Mouse (Mus musculus): ENCODE data around the gene Efhd2. TPM values are rescaled to one million over a fixed set of nuclear protein-coding genes. Genes with fewer than 3 reads are reported as not detected.

The Efhd2 gene
- total RNA-seq, 1 experiment = 9.2 TPM

GRCm38 (mm10) chr4:141869436-141870215 is 5.1 kb downstream of the Efhd2 start:
- TF ChIP-seq ZC3H11A (IDR thresholded peaks at IDR 0.05; ENCODE audit: borderline replicate concordance, low read depth, low read length) = no peak
- no peaks in the 10 kb centered on the region for H3K9me3 ChIP-seq (ENCODE audit: control insufficient read depth, insufficient read depth, low read depth, low read length)
- H3K4me1 ChIP-seq (ENCODE audit: control insufficient read depth in 2 of 2, insufficient read depth in 2 of 2, low read length in 2 of 2, poor library complexity in 1 of 2) = peaks cover 3 to 16% of the 10 kb centered on the region in 2 experiments; a peak in 1 of 4 replicates
- no peak for DNase-seq (ENCODE audit: low read depth, low spot score)
- in situ Hi-C loops (cut with MboI; ENCODE audit: low sequenced_read_pairs in 2 of 2, unreplicated experiment in 2 of 2) = no loop called here
- no peak overlapping the region for H3K4me3 ChIP-seq (ENCODE audit: insufficient read depth in 1 of 2, low read depth in 1 of 2, low read length in 2 of 2, poor library complexity in 1 of 2, severe bottlenecking in 1 of 2)
- H3K27ac ChIP-seq (ENCODE audit: insufficient read depth, low read depth, low read length, poor library complexity, severe bottlenecking) = no peak overlapping the region
- no peak overlapping the region for H3K9ac ChIP-seq (ENCODE audit: insufficient read depth, low read depth, low read length, poor library complexity, severe bottlenecking)
- no peaks in the 10 kb centered on the region for H3K36me3 ChIP-seq (ENCODE audit: control insufficient read depth, insufficient read depth, low read length, poor library complexity, severe bottlenecking)

- no peak overlapping the region for H3K9ac ChIP-seq (ENCODE audit: insufficient read depth, low read depth, low read length, poor library complexity, severe bottlenecking)
- H3K9me3 ChIP-seq (ENCODE audit: control insufficient read depth, insufficient read depth, low read depth, low read length) = no peaks in the 10 kb centered on the region
- H3K27ac ChIP-seq (ENCODE audit: insufficient read depth, low read depth, low read length, poor library complexity, severe bottlenecking) = no peak overlapping the region
- H3K4me3 ChIP-seq (ENCODE audit: insufficient read depth in 1 of 2, low read depth in 1 of 2, low read length in 2 of 2, poor library complexity in 1 of 2, severe bottlenecking in 1 of 2) = no peak overlapping the region
- in situ Hi-C loops (cut with MboI; ENCODE audit: low sequenced_read_pairs in 2 of 2, unreplicated experiment in 2 of 2) = no loop called here
- no peaks in the 10 kb centered on the region; the same call in 1 of the 2 replicates for H3K36me3 ChIP-seq (ENCODE audit: control insufficient read depth, insufficient read depth, low read length, poor library complexity, severe bottlenecking)
- no peak for DNase-seq (ENCODE audit: low read depth, low spot score)
- TF ChIP-seq HCFC1 (IDR thresholded peaks at IDR 0.05; ENCODE audit: borderline replicate concordance, insufficient read depth, low read length) = no peak
- TF ChIP-seq ZNF384 (IDR thresholded peaks at IDR 0.05; ENCODE audit: low read depth, low read length) = no peak
- no peak for TF ChIP-seq MAFK (IDR thresholded peaks at IDR 0.05; ENCODE audit: insufficient read depth, low read depth, low read length)
- no peak for TF ChIP-seq ZC3H11A (IDR thresholded peaks at IDR 0.05; ENCODE audit: borderline replicate concordance, low read depth, low read length)
- TF ChIP-seq CHD2 (IDR thresholded peaks at IDR 0.05; ENCODE audit: low read depth, low read length) = no peak
- peaks cover 3 to 13% of the 10 kb centered on the region in 2 experiments; a peak in 1 of 4 replicates for H3K4me1 ChIP-seq (ENCODE audit: control insufficient read depth in 2 of 2, insufficient read depth in 2 of 2, low read length in 2 of 2, poor library complexity in 1 of 2)
Observed at GRCm38 (mm10) chr4:141868051-141868450, 6.7 kb downstream of the Efhd2 start.

GRCm38 (mm10) chr4:141867498-141867897 is 7.2 kb downstream of the Efhd2 start:
- H3K9ac ChIP-seq (ENCODE audit: insufficient read depth, low read depth, low read length, poor library complexity, severe bottlenecking) = no peak overlapping the region
- no peaks in the 10 kb centered on the region; the same call in 1 of the 2 replicates for H3K36me3 ChIP-seq (ENCODE audit: control insufficient read depth, insufficient read depth, low read length, poor library complexity, severe bottlenecking)
- H3K4me3 ChIP-seq (ENCODE audit: insufficient read depth in 1 of 2, low read depth in 1 of 2, low read length in 2 of 2, poor library complexity in 1 of 2, severe bottlenecking in 1 of 2) = no peak overlapping the region
- H3K27ac ChIP-seq (ENCODE audit: insufficient read depth, low read depth, low read length, poor library complexity, severe bottlenecking) = no peak overlapping the region
- TF ChIP-seq CHD2 (IDR thresholded peaks at IDR 0.05; ENCODE audit: low read depth, low read length) (no peak), MAFK (IDR thresholded peaks at IDR 0.05; ENCODE audit: insufficient read depth, low read depth, low read length) (no peak), ZNF384 (IDR thresholded peaks at IDR 0.05; ENCODE audit: low read depth, low read length) (no peak), HCFC1 (IDR thresholded peaks at IDR 0.05; ENCODE audit: borderline replicate concordance, insufficient read depth, low read length) (no peak), ZC3H11A (IDR thresholded peaks at IDR 0.05; ENCODE audit: borderline replicate concordance, low read depth, low read length) (no peak)
- H3K4me1 ChIP-seq (ENCODE audit: control insufficient read depth in 2 of 2, insufficient read depth in 2 of 2, low read length in 2 of 2, poor library complexity in 1 of 2) = peaks cover 2 to 13% of the 10 kb centered on the region in 2 experiments; a peak in 1 of 4 replicates
- in situ Hi-C loops (cut with MboI; ENCODE audit: low sequenced_read_pairs in 2 of 2, unreplicated experiment in 2 of 2) = no loop called here
- DNase-seq (ENCODE audit: low read depth, low spot score) = no peak
- no peaks in the 10 kb centered on the region for H3K9me3 ChIP-seq (ENCODE audit: control insufficient read depth, insufficient read depth, low read depth, low read length)

GRCm38 (mm10) chr4:141866933-141867490 is 7.7 kb downstream of the Efhd2 start:
- TF ChIP-seq ZC3H11A (IDR thresholded peaks at IDR 0.05; ENCODE audit: borderline replicate concordance, low read depth, low read length) (no peak), CHD2 (IDR thresholded peaks at IDR 0.05; ENCODE audit: low read depth, low read length) (no peak), MAFK (IDR thresholded peaks at IDR 0.05; ENCODE audit: insufficient read depth, low read depth, low read length) (no peak), HCFC1 (IDR thresholded peaks at IDR 0.05; ENCODE audit: borderline replicate concordance, insufficient read depth, low read length) (no peak), ZNF384 (IDR thresholded peaks at IDR 0.05; ENCODE audit: low read depth, low read length) (peak; percentile 88)
- in situ Hi-C loops (cut with MboI; ENCODE audit: low sequenced_read_pairs in 2 of 2, unreplicated experiment in 2 of 2) = no loop called here
- no peak overlapping the region for H3K4me3 ChIP-seq (ENCODE audit: insufficient read depth in 1 of 2, low read depth in 1 of 2, low read length in 2 of 2, poor library complexity in 1 of 2, severe bottlenecking in 1 of 2)
- peaks cover 2 to 11% of the 10 kb centered on the region in 2 experiments; a peak in 1 of 4 replicates for H3K4me1 ChIP-seq (ENCODE audit: control insufficient read depth in 2 of 2, insufficient read depth in 2 of 2, low read length in 2 of 2, poor library complexity in 1 of 2)
- no peaks in the 10 kb centered on the region; the same call in 1 of the 2 replicates for H3K36me3 ChIP-seq (ENCODE audit: control insufficient read depth, insufficient read depth, low read length, poor library complexity, severe bottlenecking)
- H3K9me3 ChIP-seq (ENCODE audit: control insufficient read depth, insufficient read depth, low read depth, low read length) = no peaks in the 10 kb centered on the region
- H3K27ac ChIP-seq (ENCODE audit: insufficient read depth, low read depth, low read length, poor library complexity, severe bottlenecking) = no peak overlapping the region
- DNase-seq (ENCODE audit: low read depth, low spot score) = no peak
- H3K9ac ChIP-seq (ENCODE audit: insufficient read depth, low read depth, low read length, poor library complexity, severe bottlenecking) = no peak overlapping the region
